Mouse (Mus musculus) G1E-ER4 (cell line): ENCODE results near the gene Enpp3. TPM values are rescaled to one million over a fixed set of nuclear protein-coding genes. Genes with fewer than 3 reads are reported as not detected.

Experiments used
- GATA1 ChIP-seq: IDR thresholded peaks from one replicate; pipeline ENCODE4 v1.8.0; 2012; ENCODE audit warnings: low read length, inconsistent platforms
- polyA plus RNA-seq: library from polyadenylated mRNA; stranded (reverse); fragments of >175 nt; gene quantifications from 2 replicates; pipeline ENCODE4 v1.2.3, GENCODE M21; 2012

Enpp3 gene
- polyA plus RNA-seq, 1 experiment: 0.10 TPM

- TF ChIP-seq GATA1: no peak
Measured at GRCm38 (mm10) chr10:24789747-24790545, 52.7 kb downstream of the Enpp3 start.

GRCm38 (mm10) chr10:24785345-24785744 lies 57.3 kb downstream of the Enpp3 start:
- no peak for TF ChIP-seq GATA1

- TF ChIP-seq GATA1: peak; percentile 89
Measured at GRCm38 (mm10) chr10:24784624-24785276, 57.9 kb downstream of the Enpp3 start.

- TF ChIP-seq GATA1: no peak
Measured at GRCm38 (mm10) chr10:24783946-24784345, 58.7 kb downstream of the Enpp3 start.

GRCm38 (mm10) chr10:24778643-24779020 lies 64.0 kb downstream of the Enpp3 start:
- TF ChIP-seq GATA1: no peak

- no peak for TF ChIP-seq GATA1
Measured at GRCm38 (mm10) chr10:24777916-24778642, 64.5 kb downstream of the Enpp3 start.

GRCm38 (mm10) chr10:24769496-24769895 lies 73.1 kb downstream of the Enpp3 start:
- TF ChIP-seq GATA1: no peak

GRCm38 (mm10) chr10:24767695-24768094 lies 74.9 kb downstream of the Enpp3 start:
- TF ChIP-seq GATA1: no peak

- no peak for TF ChIP-seq GATA1
Measured at GRCm38 (mm10) chr10:24766061-24766460, 76.6 kb downstream of the Enpp3 start.

GRCm38 (mm10) chr10:24765151-24765755 lies 77.4 kb downstream of the Enpp3 start:
- TF ChIP-seq GATA1: no peak

- no peak for TF ChIP-seq GATA1
Measured at GRCm38 (mm10) chr10:24764640-24765039, 78.0 kb downstream of the Enpp3 start.

- TF ChIP-seq GATA1: no peak
Measured at GRCm38 (mm10) chr10:24763257-24763656, 79.4 kb downstream of the Enpp3 start.

- TF ChIP-seq GATA1: peak; percentile 91
Measured at GRCm38 (mm10) chr10:24758326-24758915, 84.2 kb downstream of the Enpp3 start.

GRCm38 (mm10) chr10:24754874-24755540 lies 87.6 kb downstream of the Enpp3 start:
- no peak for TF ChIP-seq GATA1
